Mouse (Mus musculus): ENCODE data around the gene Sstr2.
"Not testable (repeated sequence)": the region's sequence is repeated elsewhere in the genome, so short reads cannot be mapped to it uniquely, and the experiment has no call there.

Sstr2 gene

DNA sequence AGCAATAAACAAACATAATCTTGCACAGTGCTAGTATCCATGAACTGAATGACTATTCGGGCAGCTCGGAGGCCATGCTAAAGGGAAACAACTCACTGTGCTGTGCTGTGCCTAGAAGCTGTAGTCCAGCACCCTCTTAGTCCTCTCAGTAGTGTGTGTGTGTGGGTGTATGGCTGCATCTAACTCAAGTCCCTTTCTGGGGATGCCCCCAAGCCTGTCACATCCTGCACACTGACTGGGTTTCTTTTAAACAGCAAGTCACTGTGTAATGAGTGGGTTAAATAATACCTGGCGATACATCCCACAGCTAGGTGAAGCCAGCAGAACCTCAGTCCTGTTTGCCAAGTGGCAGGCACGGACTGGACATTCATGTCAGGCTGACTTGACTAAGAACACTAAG is 39.6 kb downstream of the Sstr2 start:
- no peak for DNase-seq

DNA sequence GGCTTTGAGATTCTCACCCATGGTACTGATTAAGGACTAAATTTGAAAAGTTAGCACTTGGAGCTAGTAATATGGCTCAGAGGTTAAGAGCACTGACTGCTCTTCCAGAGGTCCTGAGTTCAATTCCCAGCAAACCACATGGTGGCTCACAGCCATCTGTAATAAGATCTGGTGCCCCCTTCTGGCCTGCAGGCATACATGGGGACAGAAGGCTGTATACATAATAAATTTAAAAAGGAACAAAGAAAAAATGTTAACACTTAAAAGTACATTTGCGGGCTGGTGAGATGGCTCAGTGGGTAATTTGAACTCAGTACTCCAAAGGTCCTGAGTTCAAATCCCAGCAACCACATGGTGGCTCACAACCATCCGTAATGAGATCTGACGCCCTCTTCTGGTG is 41.1 kb downstream of the Sstr2 start:
- not testable (repeated sequence) for DNase-seq

DNA sequence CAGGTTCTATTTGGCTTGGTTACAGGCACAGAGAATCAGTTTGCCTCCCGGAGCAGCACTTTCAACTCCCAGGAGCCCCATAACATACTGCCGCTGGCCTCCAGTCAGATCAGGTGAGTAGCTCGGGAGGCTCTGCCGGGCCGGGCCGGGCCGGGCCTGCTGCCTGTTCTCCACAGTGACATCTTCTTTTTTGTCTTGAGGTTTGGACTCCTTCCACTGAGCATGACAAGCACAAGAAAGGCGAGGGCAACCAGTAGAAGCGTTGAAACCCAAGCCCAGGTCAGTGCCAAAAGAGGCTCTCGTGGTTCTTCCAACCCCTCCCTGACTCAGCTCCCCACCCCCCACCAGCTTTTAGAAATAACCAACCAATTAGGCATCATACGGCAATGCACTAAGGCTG is 41.8 kb downstream of the Sstr2 start:
- DNase-seq, result no peak

DNA sequence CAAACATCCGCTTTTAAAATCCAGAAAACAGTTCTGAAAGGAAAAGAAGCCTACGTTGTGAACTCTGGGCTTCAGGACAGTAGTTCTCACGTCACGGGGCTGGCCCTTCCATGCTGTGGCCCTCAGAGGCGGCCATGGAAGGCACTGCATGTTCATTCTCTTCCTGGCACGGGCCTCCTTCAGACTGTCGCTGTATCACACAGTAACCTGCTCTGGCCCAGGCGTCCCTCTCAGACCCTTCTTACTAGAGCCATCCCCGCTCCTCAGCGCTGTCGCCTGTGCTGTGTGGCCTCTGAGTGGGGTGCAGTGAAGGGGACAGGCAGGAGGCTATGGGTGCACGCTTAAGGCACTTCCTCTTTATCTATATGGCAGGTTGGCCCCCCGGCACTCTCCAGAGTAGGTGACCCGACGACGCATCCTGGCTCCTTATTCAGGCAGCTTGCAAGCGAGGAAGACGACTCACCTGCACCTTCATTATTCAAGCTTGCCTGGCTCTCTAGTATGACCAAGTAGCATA is 42.8 kb downstream of the Sstr2 start:
- DNase-seq, result no peak

DNA sequence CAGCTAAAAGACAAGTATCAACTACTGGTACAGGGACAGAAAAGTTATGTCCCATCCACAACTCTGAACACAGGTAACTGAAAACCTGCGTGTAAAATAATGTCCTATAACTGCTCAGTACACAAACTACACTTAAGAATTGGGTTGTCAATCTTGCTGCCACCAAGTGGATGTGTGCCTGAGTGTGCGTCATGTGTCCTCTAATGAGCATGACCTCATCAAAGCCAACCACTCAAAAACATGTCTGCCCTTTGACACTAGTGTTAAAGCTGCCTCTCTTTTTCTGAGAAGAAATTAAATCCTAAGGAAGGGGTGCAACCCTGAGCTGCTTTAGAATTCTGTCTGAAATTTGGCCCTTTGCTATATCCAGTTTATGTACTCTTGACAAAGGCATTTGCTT is 45.1 kb downstream of the Sstr2 start:
- DNase-seq, result no peak

DNA sequence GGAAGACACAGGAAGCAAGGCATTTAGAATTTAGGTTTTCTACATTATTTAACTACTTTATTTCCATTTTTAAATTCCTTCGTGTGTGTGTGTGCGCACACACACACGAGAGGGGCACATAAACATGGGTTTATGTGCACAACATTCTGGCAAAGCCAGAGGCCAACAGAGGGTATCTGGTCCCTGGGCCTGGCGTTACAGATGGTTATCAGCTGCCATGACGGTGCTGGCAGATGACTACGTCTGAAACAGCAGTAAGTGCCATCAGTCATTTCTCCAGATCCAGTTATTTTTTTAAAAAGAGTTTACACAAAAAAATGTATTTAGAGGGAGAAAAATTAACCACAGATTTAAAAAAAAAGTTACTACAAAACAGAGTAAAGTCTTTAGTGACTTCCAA is 47.1 kb downstream of the Sstr2 start:
- no peak for DNase-seq

DNA sequence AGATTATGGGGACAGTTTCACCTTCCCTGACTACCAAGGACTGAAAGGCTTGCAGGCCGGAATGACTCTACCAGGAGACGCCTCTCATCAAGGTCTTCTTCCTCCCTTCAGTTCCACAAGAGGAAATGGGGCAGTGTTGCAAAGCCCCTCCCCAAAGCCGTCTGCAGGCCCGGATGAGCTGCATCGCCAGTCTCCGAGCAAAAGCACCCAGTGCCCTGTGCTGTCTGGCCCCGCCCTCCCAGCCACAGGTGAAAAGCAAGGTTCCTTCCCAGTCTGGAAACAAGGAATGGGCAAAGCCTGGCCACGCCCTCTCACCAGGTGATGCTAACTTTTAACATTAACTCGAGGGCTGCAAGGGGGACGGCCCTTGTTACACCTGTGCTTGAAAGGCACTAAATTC is 47.5 kb downstream of the Sstr2 start:
- peak; percentile 24 to 40 for DNase-seq

DNA sequence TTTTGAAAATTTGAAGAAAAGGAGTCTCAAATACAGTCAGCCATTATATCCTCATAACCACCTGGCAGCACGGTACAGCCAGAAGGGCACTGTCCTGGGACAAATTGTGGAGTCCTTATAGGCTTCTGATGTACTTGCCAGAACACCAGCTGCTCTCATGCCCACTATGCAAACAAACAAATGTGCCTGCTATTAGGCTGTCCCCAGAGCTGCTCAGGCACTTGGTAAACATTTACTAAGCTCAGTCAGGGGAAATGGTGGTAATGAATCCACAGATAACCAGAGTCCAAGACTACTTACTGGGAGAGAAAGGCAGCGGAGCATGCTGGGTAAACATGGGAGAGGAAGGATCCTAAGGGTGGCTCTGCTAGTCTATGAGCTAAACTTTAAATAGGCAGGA is 48.0 kb downstream of the Sstr2 start:
- no peak for DNase-seq

DNA sequence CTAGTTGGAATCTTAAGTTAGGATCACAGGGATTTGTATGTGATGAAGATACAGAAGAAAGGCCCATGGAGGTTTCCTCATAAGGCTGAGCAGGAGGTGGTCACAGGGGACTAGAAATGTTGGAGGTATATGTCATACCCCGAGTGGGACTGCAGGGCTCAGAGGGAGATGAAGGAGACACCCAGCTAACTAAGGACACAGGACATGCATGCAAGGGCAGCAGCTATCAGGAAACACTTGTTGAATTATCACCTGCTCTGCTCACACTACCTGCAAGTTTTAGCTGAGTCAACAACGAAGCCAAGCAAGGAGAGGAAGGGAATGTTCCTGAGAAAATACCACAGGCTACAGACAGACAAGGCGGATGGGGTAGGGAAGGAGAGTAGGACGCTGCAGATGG is 48.6 kb downstream of the Sstr2 start:
- no peak for DNase-seq

DNA sequence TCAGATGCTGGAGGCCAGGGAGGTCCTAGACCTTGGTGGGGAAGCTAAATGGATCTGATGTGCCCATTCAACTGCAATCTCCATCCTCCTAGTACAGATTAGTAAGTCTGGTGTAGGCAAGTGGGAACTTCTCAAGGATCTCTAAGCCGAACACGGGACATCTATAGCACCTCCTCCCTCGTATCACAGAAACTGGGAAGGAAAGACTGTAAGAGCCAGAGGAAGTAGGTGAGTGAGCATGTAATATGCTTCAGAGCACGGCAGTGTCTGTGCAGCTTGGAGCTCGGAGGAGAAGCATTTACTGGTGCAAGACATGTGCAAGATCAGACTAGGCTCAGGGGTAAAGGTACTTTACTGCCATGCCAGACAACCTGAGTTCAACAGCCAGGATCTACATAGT is 49.7 kb downstream of the Sstr2 start:
- DNase-seq, result no peak

DNA sequence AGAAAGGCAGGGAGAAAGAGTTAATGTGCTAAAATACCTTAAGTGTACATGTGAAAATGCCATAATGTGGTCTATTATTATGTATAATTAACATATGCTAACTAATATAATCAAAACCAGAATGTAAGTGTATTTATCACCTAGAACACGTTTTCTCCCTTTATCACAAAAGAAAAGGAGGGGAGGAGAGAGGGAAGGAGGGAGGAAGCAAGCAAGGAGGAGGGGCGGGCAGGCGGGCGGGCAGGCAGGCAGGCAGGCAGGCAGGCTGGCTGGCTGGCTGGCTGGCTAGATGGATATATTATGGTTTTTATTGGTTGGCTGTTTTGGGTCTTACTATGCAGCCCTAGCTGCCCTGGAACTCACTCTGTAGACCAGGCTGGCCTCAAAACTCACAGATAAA is 50.6 kb downstream of the Sstr2 start:
- DNase-seq, result no peak

DNA sequence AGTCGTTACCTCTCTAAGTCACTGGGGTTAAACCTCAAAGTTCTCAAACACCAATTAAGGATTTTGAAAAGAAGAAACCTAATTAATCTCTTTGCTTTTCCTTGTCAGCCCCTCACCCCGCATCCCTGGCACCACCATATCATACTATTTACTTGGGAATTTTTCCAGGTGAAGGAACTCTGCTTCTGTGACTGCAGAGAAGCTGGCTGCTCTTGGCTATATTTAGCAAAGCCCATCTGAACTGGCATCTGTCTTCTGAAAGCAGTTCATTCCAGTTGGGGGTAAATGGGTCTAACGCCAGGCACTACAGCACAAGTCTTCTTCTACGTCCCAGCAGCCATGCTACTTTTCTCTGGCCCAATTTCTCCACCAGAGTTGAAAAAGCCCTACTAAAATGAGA is 54.5 kb downstream of the Sstr2 start:
- DNase-seq, result no peak

DNA sequence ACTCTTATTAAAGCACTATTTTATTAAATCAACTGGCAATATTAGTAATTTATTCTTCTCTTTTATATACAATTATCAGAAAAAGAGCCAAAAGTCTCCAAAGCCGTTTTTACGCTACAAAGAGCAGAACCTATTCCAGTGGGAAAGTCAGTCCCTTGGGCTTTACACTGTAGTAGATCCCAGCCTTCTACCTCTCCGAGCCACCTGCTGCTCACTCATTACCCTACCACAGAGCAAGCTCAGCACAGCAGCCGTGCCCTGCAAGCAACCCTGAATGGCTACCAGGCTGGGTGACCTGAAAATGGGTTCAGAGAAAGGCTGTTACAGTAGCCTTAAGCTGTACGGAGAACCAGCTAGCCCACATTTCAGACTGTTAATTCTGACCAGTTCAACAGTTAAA is 55.5 kb downstream of the Sstr2 start:
- no peak for DNase-seq
